Mouse (Mus musculus) stomach, embryonic 16.5 days (tissue): ENCODE measurements around the gene Paqr9. TPM values are rescaled to one million over a fixed set of nuclear protein-coding genes. Genes with fewer than 3 reads are reported as not detected.

Experiments used
- ATAC-seq: fragments of 200-750 bp; cut with Nextera tagmentation; 2 replicates; pipeline ENCODE4 v1.8.0; 2017; ENCODE audit warnings: moderate number of reproducible peaks, moderate TSS enrichment; ENCODE audit not compliant: insufficient read depth, low FRiP score
- H3K27ac ChIP-seq: fragments of 300-500 bp; sonication (generic); 2 replicates; pipeline ENCODE4 v1.5.1; 2014; ENCODE audit warnings: low read length
- H3K27me3 ChIP-seq: fragments of 300-500 bp; sonication (generic); 2 replicates; pipeline ENCODE4 v1.6.1; 2014; ENCODE audit warnings: low read length, control low read depth, mixed read lengths; ENCODE audit not compliant: control insufficient read depth, insufficient read depth
- H3K36me3 ChIP-seq: fragments of 300-500 bp; sonication (generic); 2 replicates; pipeline ENCODE4 v1.6.1; 2014; ENCODE audit warnings: low read length; ENCODE audit not compliant: control insufficient read depth, insufficient read depth
- H3K4me1 ChIP-seq: fragments of 300-500 bp; sonication (generic); 2 replicates; pipeline ENCODE4 v1.6.1; 2014; ENCODE audit warnings: low read length, control low read depth, mixed read lengths; ENCODE audit not compliant: control insufficient read depth, insufficient read depth
- H3K4me2 ChIP-seq: fragments of 300-500 bp; sonication (generic); 2 replicates; pipeline ENCODE4 v1.6.1; 2014; ENCODE audit warnings: low read depth, low read length, mixed read lengths
- H3K4me3 ChIP-seq: fragments of 300-500 bp; sonication (generic); replicated peaks from 2 replicates; pipeline ENCODE4 v1.5.1; 2014; ENCODE audit warnings: mild to moderate bottlenecking, low read length
- H3K9ac ChIP-seq: fragments of 300-500 bp; sonication (generic); 2 replicates; pipeline ENCODE4 v1.6.1; 2014; ENCODE audit warnings: low read length
- H3K9me3 ChIP-seq: fragments of 300-500 bp; sonication (generic); replicated peaks from 2 replicates; pipeline ENCODE4 v1.6.1; 2016; ENCODE audit warnings: low read length, control low read depth; ENCODE audit not compliant: control insufficient read depth
- WGBS: fragments of 180-500 bp; shearing (Covaris S2); extraction: QIAGEN DNeasy Blood & Tissue Kit; methylation state at CpG from one replicate; pipeline ENCODE4 v1.1.7; 2014; 5-methylcytosine and 5-hydroxymethylcytosine counted together
- polyA plus RNA-seq: library from polyadenylated mRNA; unstranded; fragments of >200 nt; fragmentation: Nextera tagmentation; extraction: Ambion mirVana; gene quantifications from 2 replicates; pipeline ENCODE4 v1.2.1, GENCODE M21; 2015

The Paqr9 gene
- polyA plus RNA-seq, 1 experiment from 2014 or later: 0.53 TPM

GRCm38 (mm10) chr9:95541208-95541607 lies 18.2 kb upstream of the Paqr9 start:
- no peak overlapping the region for H3K4me2 ChIP-seq
- ATAC-seq: no peak

GRCm38 (mm10) chr9:95541650-95542432 lies 17.6 kb upstream of the Paqr9 start:
- H3K4me1 ChIP-seq: no peaks in the 10 kb centered on the region
- ATAC-seq: no peak
- no peak overlapping the region for H3K27ac ChIP-seq
- H3K36me3 ChIP-seq: no peaks in the 10 kb centered on the region
- no peaks in the 10 kb centered on the region for H3K9me3 ChIP-seq
- H3K9ac ChIP-seq: no peak overlapping the region
- no peak overlapping the region for H3K4me2 ChIP-seq
- H3K27me3 ChIP-seq: no peaks in the 10 kb centered on the region
- no peak overlapping the region for H3K4me3 ChIP-seq
- WGBS: 69% methylated on average over 15 of the region's 15 CpGs

More at GRCm38 (mm10) chr9:95541208-95541607, 18.2 kb upstream of the Paqr9 start:
- Histone ChIP-seq H3K4me3 (no peak overlapping the region), H3K9ac (no peak overlapping the region), H3K27ac (no peak overlapping the region), H3K4me1 (no peaks in the 10 kb centered on the region), H3K27me3 (no peaks in the 10 kb centered on the region), H3K9me3 (no peaks in the 10 kb centered on the region), H3K36me3 (no peaks in the 10 kb centered on the region)

GRCm38 (mm10) chr9:95542475-95542874 lies 17.0 kb upstream of the Paqr9 start:
- Histone ChIP-seq H3K9ac (no peak overlapping the region), H3K4me2 (no peak overlapping the region), H3K4me1 (no peaks in the 10 kb centered on the region), H3K9me3 (no peaks in the 10 kb centered on the region), H3K36me3 (no peaks in the 10 kb centered on the region), H3K27me3 (no peaks in the 10 kb centered on the region), H3K4me3 (no peak overlapping the region), H3K27ac (no peak overlapping the region)
- 59% methylated on average over 6 of the region's 6 CpGs for WGBS
- ATAC-seq: no peak

GRCm38 (mm10) chr9:95544598-95544997 lies 14.9 kb upstream of the Paqr9 start:
- no peak overlapping the region for H3K4me2 ChIP-seq
- WGBS: 92% methylated on average over 4 of the region's 4 CpGs
- no peak overlapping the region for H3K9ac ChIP-seq
- no peaks in the 10 kb centered on the region for H3K9me3 ChIP-seq
- no peaks in the 10 kb centered on the region for H3K36me3 ChIP-seq
- H3K27me3 ChIP-seq: no peaks in the 10 kb centered on the region
- no peak for ATAC-seq
- no peak overlapping the region for H3K4me3 ChIP-seq
- H3K4me1 ChIP-seq: no peaks in the 10 kb centered on the region
- H3K27ac ChIP-seq: no peak overlapping the region

- no peaks in the 10 kb centered on the region for H3K9me3 ChIP-seq
- no peaks in the 10 kb centered on the region for H3K27me3 ChIP-seq
- no peaks in the 10 kb centered on the region for H3K4me1 ChIP-seq
- 45% methylated on average over 7 of the region's 7 CpGs for WGBS
- H3K9ac ChIP-seq: no peak overlapping the region
- H3K27ac ChIP-seq: no peak overlapping the region
- ATAC-seq: no peak
- H3K36me3 ChIP-seq: no peaks in the 10 kb centered on the region
- H3K4me2 ChIP-seq: no peak overlapping the region
- H3K4me3 ChIP-seq: no peak overlapping the region
Measured at GRCm38 (mm10) chr9:95546679-95547078, 12.8 kb upstream of the Paqr9 start.

- no peak overlapping the region for H3K4me3 ChIP-seq
- peaks cover 4% of the 10 kb centered on the region; the same call in 1 of the 2 replicates for H3K27me3 ChIP-seq
- H3K9ac ChIP-seq: no peak overlapping the region
- no peaks in the 10 kb centered on the region for H3K36me3 ChIP-seq
- 69% methylated on average over 15 of the region's 15 CpGs for WGBS
- no peaks in the 10 kb centered on the region for H3K9me3 ChIP-seq
- no peak overlapping the region for H3K4me2 ChIP-seq
- ATAC-seq: no peak
- no peak overlapping the region for H3K27ac ChIP-seq
- no peaks in the 10 kb centered on the region for H3K4me1 ChIP-seq
Measured at GRCm38 (mm10) chr9:95549626-95550411, 9.6 kb upstream of the Paqr9 start.

GRCm38 (mm10) chr9:95550856-95551774 lies 8.3 kb upstream of the Paqr9 start:
- Histone ChIP-seq H3K4me3 (no peak overlapping the region), H3K27ac (no peak overlapping the region), H3K4me2 (no peak overlapping the region), H3K4me1 (no peaks in the 10 kb centered on the region), H3K9me3 (no peaks in the 10 kb centered on the region), H3K9ac (no peak overlapping the region), H3K36me3 (no peaks in the 10 kb centered on the region), H3K27me3 (peaks cover 10% of the 10 kb centered on the region)
- 59% methylated on average over 9 of the region's 9 CpGs for WGBS
- no peak for ATAC-seq

- Histone ChIP-seq H3K27ac (no peak overlapping the region), H3K4me1 (no peaks in the 10 kb centered on the region), H3K36me3 (no peaks in the 10 kb centered on the region), H3K4me2 (no peak overlapping the region), H3K9me3 (no peaks in the 10 kb centered on the region), H3K9ac (no peak overlapping the region), H3K4me3 (no peak overlapping the region), H3K27me3 (peaks cover 13% of the 10 kb centered on the region)
- no peak for ATAC-seq
- WGBS: 59% methylated on average over 10 of the region's 10 CpGs
Measured at GRCm38 (mm10) chr9:95552175-95552705, 7.2 kb upstream of the Paqr9 start.
